Mouse (Mus musculus): ENCODE data around the gene Samd7.
"Not testable (repeated sequence)": the region's sequence is repeated elsewhere in the genome, so short reads cannot be mapped to it uniquely, and the experiment has no call there.

The Samd7 gene

DNA sequence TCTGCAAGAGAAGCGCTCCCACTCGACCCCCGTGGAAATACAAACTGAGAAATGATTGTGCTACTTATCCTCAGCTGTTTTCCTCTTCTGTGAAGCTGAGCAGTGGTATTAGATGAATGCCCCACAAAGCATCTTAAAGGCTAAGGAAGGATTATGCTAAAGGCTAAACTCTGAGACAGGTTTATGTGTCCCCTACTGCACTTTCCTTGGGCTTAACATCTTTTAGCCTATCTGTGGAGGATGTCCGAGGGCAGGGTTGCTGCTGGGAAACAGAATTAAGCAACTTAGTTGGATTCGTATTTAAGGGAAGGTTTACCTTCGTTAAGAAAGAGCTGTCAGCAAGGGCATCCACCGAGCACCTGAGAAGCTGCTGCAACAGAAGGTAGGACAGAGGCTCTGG, at the start of gene Samd7:
Samd7 (plus strand) TSS at position 288 of the 400 bp plus-strand sequence.
- DNase-seq (ENCODE audit: low read depth): no peak

DNA sequence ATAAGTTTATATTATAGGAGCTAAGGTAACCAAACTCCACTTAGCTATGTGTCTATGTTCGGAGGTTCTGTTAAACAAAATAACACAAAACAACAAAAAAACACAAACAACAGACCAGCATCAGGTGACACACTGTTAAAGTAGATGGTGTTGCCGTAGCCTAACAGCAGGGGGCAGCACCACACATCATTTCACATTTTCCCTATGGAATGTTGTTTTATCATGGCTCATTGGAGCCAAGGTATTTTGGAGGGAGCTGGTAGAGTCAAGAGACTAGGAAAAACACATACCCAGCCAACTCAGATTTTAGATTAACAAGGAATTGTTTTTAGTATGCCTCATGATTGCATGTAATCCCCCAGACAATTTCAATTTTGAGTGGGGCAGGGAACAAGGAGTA, 49.7 kb upstream of the Samd7 start:
- DNase-seq (ENCODE audit: low read depth): no peak

DNA sequence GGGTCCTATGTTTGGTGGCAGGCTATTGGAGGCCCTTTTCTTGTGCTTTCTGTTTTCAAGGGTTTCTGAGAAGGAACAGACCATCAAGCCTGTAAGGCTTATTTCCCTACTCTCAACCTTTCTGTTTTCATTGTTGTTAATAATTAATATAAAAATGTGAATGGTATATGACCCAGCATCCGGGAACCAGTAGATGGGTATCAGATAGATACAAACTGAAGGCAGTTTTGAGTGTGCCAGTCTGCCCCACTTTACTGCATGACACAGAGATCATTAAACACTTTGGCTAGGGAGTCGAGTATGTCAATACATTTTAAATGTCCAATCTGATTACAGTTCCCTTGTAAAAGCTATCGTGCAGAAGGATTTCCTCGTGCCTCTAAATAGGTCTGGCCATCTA, 48.2 kb upstream of the Samd7 start:
- DNase-seq (ENCODE audit: low read depth): no peak

DNA sequence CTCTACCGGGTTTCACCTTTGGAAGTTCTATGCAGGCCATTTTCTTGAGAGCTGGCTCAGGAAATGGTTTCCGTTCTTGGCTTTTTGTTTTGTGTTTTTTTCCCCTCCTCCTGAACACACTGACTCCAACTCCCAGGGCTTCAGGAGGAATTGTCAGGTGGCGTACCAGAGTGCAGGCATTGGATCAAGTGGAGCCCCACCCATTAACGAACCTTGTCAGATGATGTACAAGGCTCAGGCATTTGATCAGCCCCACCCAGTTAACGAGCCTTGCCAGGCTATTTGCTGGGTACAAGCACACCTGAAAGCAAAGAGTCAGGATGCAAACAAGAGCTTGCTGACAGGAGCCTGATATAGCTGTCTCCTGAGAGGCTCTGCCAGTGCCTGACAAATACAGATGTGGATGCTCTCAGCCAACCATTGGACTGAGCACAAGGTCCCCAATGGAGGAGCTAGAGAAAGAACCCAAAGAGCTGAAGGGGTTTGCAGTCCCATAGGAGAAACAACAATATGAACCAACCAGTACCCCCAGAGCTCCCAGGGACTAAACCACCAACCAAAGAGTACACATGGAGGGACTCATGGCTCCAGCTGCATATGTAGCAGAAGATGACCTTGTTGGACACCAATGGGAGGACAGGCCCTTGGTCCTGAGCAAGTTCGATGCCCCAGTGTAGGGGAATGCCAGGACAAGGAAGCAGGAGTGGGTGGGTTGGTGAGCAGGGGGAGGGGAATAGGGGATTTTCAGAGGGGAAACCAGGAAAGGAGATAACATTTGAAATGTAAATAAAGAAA, 46.2 kb upstream of the Samd7 start, which contains the start of gene Lrrc31:
Lrrc31 (minus strand) TSS at position 133 of the 795 bp plus-strand sequence.
- not testable (repeated sequence) for DNase-seq (ENCODE audit: low read depth)

DNA sequence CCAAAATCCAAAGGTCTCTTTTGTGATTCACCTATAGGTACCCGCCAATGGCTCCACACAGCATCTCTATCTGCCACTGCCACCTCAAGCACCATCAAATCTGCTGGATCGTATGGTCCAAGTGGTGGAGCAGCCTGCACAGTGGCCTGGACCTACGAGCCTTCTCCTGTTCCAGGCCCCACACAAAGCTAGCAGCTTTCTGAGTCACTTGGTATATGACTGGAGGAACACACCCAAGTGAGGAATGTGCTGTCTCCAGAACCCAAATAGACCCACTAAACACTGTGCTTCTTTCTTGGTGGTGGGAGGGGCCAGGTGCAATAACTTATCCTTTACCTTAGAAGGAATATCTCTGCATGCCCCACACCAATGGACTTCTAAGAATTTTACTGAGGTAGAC, 40.1 kb upstream of the Samd7 start:
- DNase-seq (ENCODE audit: low read depth): no peak

DNA sequence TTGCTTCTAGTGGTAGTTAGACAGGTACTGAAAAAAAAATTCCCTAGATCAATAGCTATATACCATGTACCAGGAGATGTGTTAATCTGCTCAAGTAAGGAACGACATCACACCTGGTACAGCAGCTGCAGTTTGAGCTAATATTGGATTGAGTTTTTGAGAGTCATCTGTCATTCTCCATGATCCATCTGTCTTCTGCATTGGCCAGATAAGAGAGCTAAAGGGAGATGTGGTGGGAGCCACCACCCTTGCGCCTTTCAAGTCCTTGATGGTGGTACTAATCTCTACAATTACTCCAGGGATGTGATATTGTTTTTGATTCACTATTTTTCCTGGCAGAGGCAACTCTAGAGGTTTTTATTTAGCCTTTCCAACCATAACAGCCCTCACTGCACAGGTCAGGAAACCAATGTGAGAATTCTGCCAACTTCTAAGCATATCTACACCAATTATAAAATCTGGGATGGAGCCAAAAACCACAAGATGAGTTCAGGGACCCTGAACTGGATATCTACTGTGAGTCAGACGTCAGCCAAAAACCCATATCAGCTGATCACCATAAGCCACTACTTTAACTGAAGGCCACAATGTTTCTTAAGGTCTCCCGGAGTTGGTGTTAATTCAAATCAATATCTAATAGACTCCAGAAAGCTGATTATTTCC, 39.3 kb upstream of the Samd7 start:
- no peak for DNase-seq (ENCODE audit: low read depth)

DNA sequence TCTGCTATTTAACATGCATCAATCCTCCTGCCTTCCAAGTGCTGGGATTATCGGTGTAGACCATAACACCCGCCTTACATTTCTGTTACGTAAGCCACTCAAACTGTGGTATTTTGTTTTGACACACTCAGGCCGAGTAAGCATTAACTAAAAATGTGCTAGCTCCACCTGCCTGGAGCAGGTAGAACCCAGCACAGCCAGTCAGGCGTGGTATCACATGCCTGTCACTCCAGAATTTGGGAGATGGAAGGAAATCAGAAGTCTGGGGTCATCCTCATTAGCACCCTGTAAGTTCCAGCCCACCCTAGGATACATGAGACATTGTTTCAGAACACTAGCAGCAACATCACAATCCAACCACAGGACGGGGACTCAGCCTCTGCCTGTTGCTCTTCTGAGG, 35.9 kb upstream of the Samd7 start:
- DNase-seq (ENCODE audit: low read depth): no peak

DNA sequence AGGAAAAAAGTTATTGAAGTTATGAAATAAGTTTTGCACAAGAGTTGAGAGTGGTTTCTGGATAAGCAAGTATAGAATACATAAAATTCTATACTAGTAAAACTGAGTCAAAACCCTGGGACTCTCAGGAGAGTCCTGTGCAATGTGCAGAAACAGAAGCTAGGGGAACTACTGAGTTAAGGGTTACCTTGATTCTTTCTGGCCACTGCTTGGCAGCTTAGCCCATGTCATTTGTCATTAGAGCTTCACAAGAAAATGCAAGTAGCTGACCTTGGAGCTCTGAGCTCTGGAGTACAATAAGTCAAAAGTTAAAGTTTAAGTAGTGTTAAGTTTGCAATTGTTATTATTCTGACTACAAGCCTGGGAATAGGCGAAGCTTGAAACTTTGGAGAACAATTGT, 32.8 kb upstream of the Samd7 start:
- no peak for DNase-seq (ENCODE audit: low read depth)

DNA sequence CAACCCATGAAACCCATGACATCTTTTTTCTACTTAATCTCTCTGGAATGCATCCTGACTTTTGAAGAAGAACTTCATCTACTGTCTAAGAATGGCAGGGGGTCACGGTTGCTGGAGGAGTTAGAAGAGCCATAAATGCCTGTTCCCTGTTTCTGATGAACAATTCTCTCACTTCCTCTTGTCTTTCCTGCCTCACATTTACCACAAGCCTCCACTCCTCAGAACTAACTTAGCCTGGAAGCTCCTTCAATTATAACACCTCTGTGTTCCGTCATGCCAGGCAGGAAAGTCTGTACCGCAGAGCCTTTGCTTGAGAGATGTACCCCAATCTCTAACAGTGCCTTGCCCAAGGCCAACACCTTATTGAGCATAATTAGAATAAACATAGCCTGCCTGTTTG, 27.4 kb upstream of the Samd7 start:
- no peak for DNase-seq (ENCODE audit: low read depth)

DNA sequence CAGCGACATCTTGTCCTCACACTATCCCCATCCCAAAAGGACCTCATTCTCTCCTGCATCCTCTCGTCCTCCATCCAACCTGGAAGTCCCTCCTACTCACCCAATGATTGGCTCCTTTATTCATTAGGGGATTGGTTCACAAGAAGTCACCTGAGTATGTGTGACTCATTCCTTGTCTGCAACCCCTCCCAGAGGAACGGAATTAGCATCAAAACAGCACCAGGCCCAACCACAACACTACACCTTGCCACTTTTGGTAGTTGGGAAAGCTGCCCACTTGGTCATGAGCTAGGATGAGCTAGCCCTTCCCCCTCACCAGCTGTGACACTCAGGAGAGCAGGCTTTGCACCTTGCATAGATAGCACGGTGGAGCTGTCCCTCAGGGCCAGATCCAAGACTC, 24.1 kb upstream of the Samd7 start:
- DNase-seq (ENCODE audit: low read depth): no peak

DNA sequence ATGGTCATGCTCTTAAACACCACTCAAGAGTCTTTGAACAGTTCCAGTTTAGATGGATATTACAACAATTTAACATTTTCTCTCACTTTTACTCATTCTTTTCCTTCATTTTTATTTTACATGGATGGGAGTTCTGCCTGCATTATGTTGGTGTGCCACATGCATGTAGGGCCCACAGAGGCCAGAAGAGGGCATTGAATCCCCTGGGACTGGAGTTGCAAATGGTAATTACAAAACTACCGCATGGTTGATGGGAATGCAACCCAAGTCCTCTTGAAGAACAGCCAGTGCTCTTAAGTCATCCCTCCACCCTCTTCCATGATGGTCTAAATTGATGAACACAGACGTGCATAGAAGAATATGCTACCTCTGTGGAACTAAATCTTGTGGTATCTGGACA, 23.6 kb upstream of the Samd7 start:
- DNase-seq (ENCODE audit: low read depth): no peak

DNA sequence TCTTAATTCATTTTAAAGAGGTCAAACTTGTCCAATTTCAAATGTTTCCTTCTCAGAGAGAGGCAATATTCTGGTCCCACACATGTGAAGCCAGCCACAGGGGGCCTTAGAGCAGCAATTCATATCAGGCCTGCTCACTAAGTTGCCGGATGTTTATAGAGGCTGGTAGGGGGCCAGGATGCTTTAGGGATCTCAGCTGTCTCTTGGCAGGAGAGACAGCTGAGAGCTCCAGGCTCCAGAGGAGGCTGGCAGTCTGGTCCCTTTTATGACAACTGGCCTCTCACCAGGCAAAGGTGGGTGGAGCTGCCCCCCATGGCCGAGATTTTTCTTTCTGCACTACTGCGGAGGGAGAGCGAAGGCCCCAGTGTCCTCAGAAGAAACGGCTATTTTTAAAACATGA, 22.9 kb upstream of the Samd7 start:
- DNase-seq (ENCODE audit: low read depth): no peak

DNA sequence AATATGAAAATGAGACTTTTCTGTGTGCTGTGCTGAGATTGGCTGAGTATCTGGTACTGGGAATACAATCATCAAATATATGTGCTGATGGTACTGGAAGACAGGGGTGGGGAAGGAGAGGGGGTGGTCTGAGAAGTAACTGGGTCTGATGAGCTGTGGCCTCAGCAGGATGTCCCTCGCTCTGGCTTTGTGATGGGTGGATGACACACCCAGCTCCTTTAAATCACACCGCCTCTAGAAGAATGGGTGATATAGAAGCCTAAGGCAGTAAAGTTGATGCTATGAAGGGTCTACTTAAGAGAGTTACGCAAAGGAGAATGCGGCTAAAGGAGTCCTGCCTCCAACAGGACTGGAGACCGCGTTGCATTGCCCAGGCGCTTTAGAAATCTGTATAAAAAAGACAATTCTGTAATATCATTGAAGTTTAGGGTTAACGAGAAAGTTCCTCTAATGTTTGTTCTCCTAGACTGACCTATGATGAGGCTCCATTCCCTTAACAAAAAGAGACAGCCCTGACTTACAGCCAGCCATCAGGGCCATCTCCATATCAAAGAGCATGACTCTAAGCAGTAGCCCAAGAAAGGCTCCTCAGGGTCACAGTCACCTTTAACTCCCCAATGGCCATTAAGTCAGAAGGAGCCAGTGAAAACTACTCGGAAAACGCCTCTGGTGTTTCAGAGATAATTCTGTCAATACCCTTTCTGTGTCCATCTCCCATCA, 21.8 kb upstream of the Samd7 start:
- DNase-seq (ENCODE audit: low read depth): no peak

DNA sequence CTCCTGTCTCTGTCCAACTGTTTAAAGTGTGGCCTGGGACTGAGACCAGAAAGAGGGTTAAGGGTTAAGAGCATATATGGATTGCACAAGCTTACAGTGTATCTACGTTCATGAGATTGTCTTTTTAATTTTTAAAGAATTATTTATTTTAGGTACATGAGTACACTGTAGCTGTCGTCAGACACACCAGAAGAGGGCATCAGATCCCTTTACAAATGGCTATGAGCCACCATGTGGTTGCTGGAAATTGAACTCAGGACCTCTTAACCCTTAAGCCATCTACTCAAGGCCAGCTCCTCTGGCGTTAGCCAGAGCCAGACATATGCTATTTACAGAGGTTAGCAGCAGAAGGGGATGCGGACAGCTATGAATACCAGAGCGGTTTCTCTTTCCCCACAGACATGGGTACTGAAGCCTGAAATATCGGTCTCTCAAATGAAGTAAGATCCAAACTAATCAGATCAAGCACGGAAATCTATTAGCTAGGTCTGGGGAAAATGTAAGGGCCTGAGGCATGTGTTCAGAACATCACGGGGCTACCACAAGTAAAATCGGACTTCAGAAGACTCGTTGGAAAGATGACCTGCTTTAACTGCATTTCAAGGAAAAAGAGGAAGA, 21.1 kb upstream of the Samd7 start:
- no peak for DNase-seq (ENCODE audit: low read depth)

DNA sequence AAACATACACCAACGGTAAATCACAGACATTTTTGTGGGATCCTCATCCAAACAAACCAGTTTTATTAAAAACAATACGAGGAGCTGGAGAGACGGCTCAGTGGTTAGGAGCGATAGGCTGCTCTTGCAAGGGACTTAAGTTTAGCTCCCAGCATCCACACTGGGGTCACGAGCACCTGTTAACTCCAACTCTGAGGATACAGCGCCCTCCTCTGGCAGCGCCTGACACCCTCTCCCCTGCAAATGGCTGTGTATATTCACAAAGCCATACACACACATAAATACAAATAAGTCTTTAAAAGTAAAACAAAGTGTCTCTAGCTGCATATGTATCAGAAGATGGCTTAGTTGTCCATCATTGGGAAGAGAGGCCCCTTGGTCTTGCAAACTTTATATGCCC, 20.6 kb upstream of the Samd7 start:
- DNase-seq (ENCODE audit: low read depth): peak; percentile 4

DNA sequence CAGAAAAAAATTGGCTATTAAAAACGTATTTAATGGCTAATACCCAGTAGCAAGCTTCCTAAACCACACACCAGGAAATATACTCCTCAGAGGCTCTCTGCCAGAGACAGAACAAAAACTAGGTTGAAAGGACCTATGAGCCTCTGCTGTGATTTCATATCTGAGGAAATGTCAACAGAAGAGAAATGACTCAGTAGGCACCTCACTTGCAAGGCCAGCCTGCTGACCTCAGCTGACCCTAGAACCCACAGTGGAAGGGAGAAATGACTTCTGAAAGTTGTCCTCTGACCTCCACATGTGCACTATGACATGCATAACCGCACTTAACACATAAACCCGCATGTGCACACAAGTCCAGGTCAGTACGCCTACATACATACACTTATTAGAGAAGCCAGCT, 18.9 kb upstream of the Samd7 start:
- DNase-seq (ENCODE audit: low read depth): no peak

DNA sequence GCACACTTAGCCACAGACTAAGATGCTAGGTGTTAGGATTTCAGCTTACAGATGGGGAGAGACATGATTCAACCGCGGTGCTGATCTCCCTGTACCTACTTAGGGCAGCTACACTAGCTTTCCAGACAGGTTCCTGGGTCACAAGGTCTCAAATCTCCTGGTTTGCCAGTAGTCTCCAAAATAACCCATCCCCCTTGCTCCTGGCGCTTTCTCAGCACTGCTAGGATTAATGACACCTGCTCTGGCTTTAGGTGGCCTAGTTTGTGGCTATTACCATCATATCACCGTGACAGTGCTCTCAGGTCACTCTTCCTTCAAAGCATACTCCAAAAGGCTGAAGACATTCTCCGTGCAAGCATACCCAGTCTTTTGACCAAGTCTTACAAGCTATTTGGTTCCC, 17.0 kb upstream of the Samd7 start:
- DNase-seq (ENCODE audit: low read depth): no peak

DNA sequence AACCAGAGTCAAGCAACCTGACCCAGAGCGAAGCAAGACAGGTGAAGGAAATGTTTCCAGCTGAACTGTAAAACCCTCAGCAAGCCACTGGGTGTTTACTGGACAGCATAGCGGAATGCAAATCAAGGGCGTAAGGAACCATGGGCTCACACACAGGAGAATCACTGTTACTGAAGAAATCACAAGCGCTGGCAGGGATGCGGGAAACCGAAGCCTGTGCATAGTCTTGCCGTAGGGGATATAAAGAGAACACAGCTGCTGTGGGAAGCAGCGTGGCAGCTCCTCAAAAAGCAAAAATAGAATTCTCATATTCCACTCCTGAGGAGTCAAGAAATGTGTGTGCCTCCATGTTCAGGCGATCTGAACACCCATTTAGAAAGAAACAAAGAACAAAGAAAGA, 9.3 kb upstream of the Samd7 start:
- DNase-seq (ENCODE audit: low read depth): no peak

DNA sequence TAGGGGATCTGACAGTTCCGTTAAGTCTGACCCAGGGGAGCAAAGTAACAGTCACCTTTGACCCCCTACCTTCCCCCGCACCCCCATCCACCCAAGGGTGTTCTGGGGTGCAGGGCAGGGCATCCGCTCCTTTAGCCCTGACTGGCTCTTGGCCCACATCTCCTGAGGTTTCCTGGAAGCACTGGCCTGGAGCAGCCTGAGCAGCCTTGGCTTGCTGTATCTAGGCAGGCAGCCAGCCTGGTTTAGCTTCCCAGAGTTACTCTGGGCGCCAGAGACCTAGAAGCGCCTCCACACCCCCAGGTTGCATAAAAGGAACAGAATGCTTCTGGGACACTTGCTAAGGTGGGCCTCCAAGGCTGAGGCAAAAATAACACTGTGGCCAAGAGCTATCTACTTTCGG, 4.8 kb upstream of the Samd7 start:
- no peak for DNase-seq (ENCODE audit: low read depth)

DNA sequence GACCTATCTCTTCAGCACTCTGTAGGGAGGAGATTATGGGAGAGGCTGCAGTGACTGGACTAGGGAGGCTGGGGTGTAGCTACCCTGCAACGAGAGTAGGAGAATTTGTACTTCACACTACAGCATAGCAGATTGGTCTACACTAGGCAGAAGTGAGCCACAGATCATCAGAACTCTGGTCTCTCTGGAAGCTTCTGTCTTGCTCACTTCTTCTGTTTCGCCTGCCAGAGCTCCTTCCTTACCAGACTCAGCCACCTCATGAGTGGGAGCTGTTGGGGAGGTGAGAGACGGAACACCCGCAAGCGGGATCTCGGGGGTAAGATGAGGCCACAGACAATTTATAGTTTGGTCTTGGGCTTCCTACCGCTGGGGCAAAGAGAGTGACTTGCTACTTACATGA, 3.2 kb upstream of the Samd7 start:
- DNase-seq (ENCODE audit: low read depth): no peak

DNA sequence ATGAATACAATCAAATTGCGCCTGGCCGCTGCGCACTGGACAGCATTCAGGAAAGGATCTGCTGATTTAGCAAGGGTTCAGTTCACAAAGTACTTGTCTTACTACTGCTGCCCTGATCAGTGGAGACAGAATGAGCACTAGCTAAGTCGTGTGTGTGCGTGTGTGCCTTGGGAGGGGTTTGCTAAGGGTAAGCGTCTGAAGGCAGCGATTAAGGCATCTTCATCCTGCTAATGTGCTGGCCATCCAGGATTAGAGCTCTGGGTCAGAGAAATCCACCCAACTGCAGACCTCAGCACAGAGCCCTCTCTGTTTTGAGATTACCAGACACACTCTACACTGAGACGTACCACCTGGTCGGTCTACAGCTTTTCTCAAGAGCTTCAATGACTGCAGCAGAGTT, 2.2 kb downstream of the Samd7 start:
- no peak for DNase-seq (ENCODE audit: low read depth)

DNA sequence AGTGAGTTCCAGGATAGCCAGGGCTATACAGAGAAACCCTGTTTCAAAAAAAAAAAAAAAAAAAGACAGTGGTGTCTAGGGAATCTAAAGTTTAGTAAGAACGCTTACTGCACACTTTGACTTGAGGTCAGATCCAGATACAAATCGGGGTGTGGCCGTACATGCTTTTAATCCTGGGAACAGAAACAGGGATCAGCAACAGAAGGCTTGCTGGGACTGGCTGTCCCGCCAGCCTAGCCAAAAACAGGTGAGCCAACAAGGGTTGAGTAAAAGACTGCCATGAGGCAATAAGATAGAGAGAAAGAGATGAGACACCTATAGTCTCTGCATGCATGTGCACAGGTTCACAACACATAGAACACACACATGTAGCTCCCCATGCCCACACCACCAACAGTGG, 8.6 kb downstream of the Samd7 start:
- no peak for DNase-seq (ENCODE audit: low read depth)

DNA sequence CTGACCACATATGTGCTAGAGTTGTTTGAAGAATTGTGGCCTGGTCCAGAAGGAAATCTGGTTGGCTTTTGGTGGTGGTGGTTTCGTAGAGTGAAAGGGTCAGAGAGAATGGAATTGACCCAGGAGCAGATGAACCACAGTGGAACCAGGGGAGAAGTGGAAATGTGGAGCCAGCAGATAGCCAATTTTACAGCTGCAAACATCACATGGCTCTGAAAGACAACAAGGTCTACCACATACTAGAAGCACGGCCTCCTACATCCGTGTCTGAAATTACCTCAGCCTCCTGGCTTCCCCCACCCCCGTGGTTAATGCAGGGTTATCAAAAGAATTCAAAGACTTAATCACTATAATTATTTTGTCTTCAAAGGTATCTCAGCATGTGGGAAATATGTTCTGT, 18.8 kb downstream of the Samd7 start:
- no peak for DNase-seq (ENCODE audit: low read depth)
